Comparison of ENCODE assay signal across 9 mouse cellular contexts in the genomic region with DNA sequence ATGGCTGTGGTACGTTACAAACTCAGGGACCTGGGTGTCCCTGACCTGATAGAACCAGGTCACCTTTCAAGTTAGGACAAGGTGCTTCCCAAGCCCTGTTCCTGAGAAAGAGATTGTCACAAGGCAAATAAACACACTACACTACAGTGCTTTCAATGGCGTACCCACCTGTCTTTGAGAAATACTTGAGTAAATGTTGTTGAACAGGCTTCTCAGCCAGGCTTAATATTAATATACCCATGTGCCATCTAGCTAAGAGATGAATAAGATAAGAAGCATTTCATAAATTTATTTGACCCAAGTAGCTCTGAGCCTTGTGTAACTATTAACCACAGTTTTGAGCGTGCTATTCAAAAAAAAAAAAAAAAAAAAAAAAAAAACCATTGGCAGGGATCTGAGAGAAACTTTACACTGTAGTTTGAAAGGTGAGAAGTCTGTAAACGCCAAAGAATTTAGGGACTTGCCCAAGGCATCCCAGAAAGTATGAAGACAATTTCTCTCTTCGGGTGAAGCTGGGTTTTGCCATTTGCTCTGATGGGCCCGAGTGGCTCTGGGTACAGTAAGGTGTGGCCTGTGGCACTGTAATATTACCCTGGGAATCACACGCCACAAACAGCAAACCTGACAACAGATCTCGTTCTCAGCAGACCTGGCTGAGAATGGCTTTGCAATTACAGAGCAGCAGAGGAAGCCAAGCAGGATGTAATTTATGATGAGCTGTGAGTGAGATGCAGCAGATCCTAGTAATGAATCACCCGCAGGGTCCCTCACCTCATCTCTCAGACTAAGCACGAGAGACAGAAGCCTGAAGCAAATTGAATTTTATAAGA.
DNase-seq lines count a peak whose midpoint lies in the region; ATAC-seq lines count a peak whose summit lies in the region.
"Had no signal": no experiment of that assay in that cellular context is flagged by ENCODE, and none has a peak within 500 bp of the region (broad histone marks: within the 10 kb centered on the region; RNA-seq: fewer than 3 reads in every experiment).

No protein-coding gene starts in this region.

- no peaks in the 10 kb centered on the region for H3K9me3 ChIP-seq in hindbrain, embryonic 12.5 days (replicated peaks)
- no peaks in the 10 kb centered on the region for H3K9me3 ChIP-seq in hindbrain, embryonic 11.5 days (ENCODE audit: control insufficient read depth, low read length)
- no peaks in the 10 kb centered on the region for H3K9me3 ChIP-seq in hindbrain, embryonic 16.5 days (ENCODE audit: control insufficient read depth, low read length)
- H3K9me3 ChIP-seq in intestine, embryonic 16.5 days (ENCODE audit: control insufficient read depth, low read length): no peaks in the 10 kb centered on the region

- H3K27me3 ChIP-seq in hindbrain, embryonic 12.5 days: no peaks in the 10 kb centered on the region
- H3K27me3 ChIP-seq in hindbrain, embryonic 11.5 days (ENCODE audit: control insufficient read depth, insufficient read depth, low read length): no peaks in the 10 kb centered on the region
- H3K27me3 ChIP-seq in hindbrain, embryonic 16.5 days (replicated peaks; ENCODE audit: control insufficient read depth, insufficient read depth, low read length): no peaks in the 10 kb centered on the region
- H3K27me3 ChIP-seq in intestine, embryonic 16.5 days (replicated peaks; ENCODE audit: control insufficient read depth, insufficient read depth, low read length): no peaks in the 10 kb centered on the region

- H3K4me2 ChIP-seq in hindbrain, embryonic 12.5 days (replicated peaks): no peak overlapping the region
- no peak overlapping the region for H3K4me2 ChIP-seq in hindbrain, embryonic 11.5 days (replicated peaks; ENCODE audit: low read depth, low read length)
- no peak overlapping the region for H3K4me2 ChIP-seq in hindbrain, embryonic 16.5 days (ENCODE audit: low read length)
- no peak overlapping the region for H3K4me2 ChIP-seq in intestine, embryonic 16.5 days (ENCODE audit: low read depth, low read length)

- H3K9ac ChIP-seq in hindbrain, embryonic 12.5 days: no peak overlapping the region
- H3K9ac ChIP-seq in hindbrain, embryonic 11.5 days (ENCODE audit: low read depth, low read length): no peak overlapping the region
- H3K9ac ChIP-seq in hindbrain, embryonic 16.5 days (ENCODE audit: low read depth, low read length): no peak overlapping the region
- H3K9ac ChIP-seq in intestine, embryonic 16.5 days (ENCODE audit: low read depth, low read length): no peak overlapping the region

- 0 out of 2 replicates have a peak overlapping the region, but pooled peaks have one; percentile 52 for H3K27ac ChIP-seq in hindbrain, embryonic 12.5 days
- H3K27ac ChIP-seq in hindbrain, embryonic 11.5 days (ENCODE audit: low read depth, low read length): no peak overlapping the region
- no peak overlapping the region for H3K27ac ChIP-seq in hindbrain, embryonic 16.5 days (ENCODE audit: low read depth, low read length)
- no peak overlapping the region for H3K27ac ChIP-seq in intestine, embryonic 16.5 days (ENCODE audit: low read length)
- H3K27ac ChIP-seq: layer of hippocampus, adult 2 months had no signal

- WGBS in hindbrain, embryonic 12.5 days: 72% methylated on average over 10 of the region's 10 CpGs
- WGBS in hindbrain, embryonic 11.5 days: 75% methylated on average over 10 of the region's 10 CpGs
- 56% methylated on average over 10 of the region's 10 CpGs for WGBS in hindbrain, embryonic 16.5 days
- 43% methylated on average over 10 of the region's 10 CpGs for WGBS in intestine, embryonic 16.5 days

- no peak for DNase-seq in hindbrain, embryonic 11.5 days (ENCODE audit: low spot score)
- DNase-seq in 3134 (ENCODE audit: extremely low read depth, insufficient read length, low spot score) (peak; percentile 65), adipocyte (ENCODE audit: low spot score) (peak; percentile 10)
- no peak for DNase-seq in thymus, postnatal 4 days
- DNase-seq in adrenal gland, adult 8-10 months: no peak

- H3K4me3 ChIP-seq in hindbrain, embryonic 12.5 days: no peak overlapping the region
- no peak overlapping the region for H3K4me3 ChIP-seq in hindbrain, embryonic 11.5 days (ENCODE audit: low read depth, low read length)
- no peak overlapping the region for H3K4me3 ChIP-seq in hindbrain, embryonic 16.5 days (ENCODE audit: low read length)
- no peak overlapping the region for H3K4me3 ChIP-seq in intestine, embryonic 16.5 days (ENCODE audit: low read length)
- H3K4me3 ChIP-seq: layer of hippocampus, adult 2 months had no signal

- peaks cover 2% of the 10 kb centered on the region; the same call in 1 of the 2 replicates for H3K4me1 ChIP-seq in hindbrain, embryonic 12.5 days
- no peaks in the 10 kb centered on the region for H3K4me1 ChIP-seq in hindbrain, embryonic 11.5 days (replicated peaks; ENCODE audit: control insufficient read depth, insufficient read depth, low read length)
- H3K4me1 ChIP-seq in hindbrain, embryonic 16.5 days (ENCODE audit: control insufficient read depth, insufficient read depth, low read depth, low read length): peaks cover 13% of the 10 kb centered on the region
- H3K4me1 ChIP-seq in intestine, embryonic 16.5 days (ENCODE audit: control insufficient read depth, insufficient read depth, low read length): peaks cover 7% of the 10 kb centered on the region; the same call in 1 of the 2 replicates

- H3K36me3 ChIP-seq in hindbrain, embryonic 12.5 days: no peaks in the 10 kb centered on the region
- H3K36me3 ChIP-seq in hindbrain, embryonic 11.5 days (ENCODE audit: control insufficient read depth, insufficient read depth, low read length): no peaks in the 10 kb centered on the region
- H3K36me3 ChIP-seq in hindbrain, embryonic 16.5 days (ENCODE audit: control insufficient read depth, insufficient read depth, low read length): no peaks in the 10 kb centered on the region
- no peaks in the 10 kb centered on the region for H3K36me3 ChIP-seq in intestine, embryonic 16.5 days (ENCODE audit: control insufficient read depth, insufficient read depth, low read length)

- ATAC-seq in hindbrain, embryonic 12.5 days (ENCODE audit: low FRiP score): no peak
- no peak for ATAC-seq in hindbrain, embryonic 11.5 days (ENCODE audit: low FRiP score)
- peak; percentile 71 for ATAC-seq in hindbrain, embryonic 16.5 days
- no peak for ATAC-seq in intestine, embryonic 16.5 days

Comparison
In these comparisons a context has a peak if more than half of its experiments do, and no peak if none do; other contexts are left out.
1. DNase-seq: peak in 3134 (single experiment) and adipocyte (single experiment); none in hindbrain, embryonic 11.5 days (single experiment), thymus, postnatal 4 days (single experiment) and adrenal gland, adult 8-10 months (single experiment).